ENCODE assay signal across 8 mouse cellular contexts in genomic region chr19:6969291-6969664, GRCm38 (mm10). TPM values are rescaled to one million over a fixed set of nuclear protein-coding genes. Genes with fewer than 3 reads are reported as not detected.
DNase-seq lines count a peak whose midpoint lies in the region; ATAC-seq and TF ChIP-seq lines count a peak whose summit lies in the region.
"Had no signal": no experiment of that assay in that cellular context is flagged by ENCODE, and none has a peak within 500 bp of the region (broad histone marks: within the 10 kb centered on the region; RNA-seq: fewer than 3 reads in every experiment).

No protein-coding gene starts in this region.

- no peak for TF ChIP-seq CTCF in stomach, postnatal 0 days (IDR thresholded peaks at IDR 0.05; ENCODE audit: low read depth)

- no peak overlapping the region for H3K27ac ChIP-seq in neural tube, embryonic 11.5 days (ENCODE audit: low read depth, low read length)
- H3K27ac ChIP-seq in forebrain, embryonic 13.5 days = no peak overlapping the region
- H3K27ac ChIP-seq in limb, embryonic 15.5 days = peak overlapping the region; percentile 44
- peak overlapping the region; percentile 79 for H3K27ac ChIP-seq in stomach, postnatal 0 days (replicated peaks)

- DNase-seq in neural tube, embryonic 11.5 days (ENCODE audit: low spot score) = no peak
- DNase-seq in neural tube, embryonic 10.5 days (ENCODE audit: extremely low spot score, low spot score) = no peak
- DNase-seq in stomach, postnatal 0 days (ENCODE audit: low spot score) = no peak
- DNase-seq in urinary bladder, adult 18-20 months (ENCODE audit: low spot score in 2 of 2) = no peak
- DNase-seq in cerebellum, adult 11 months = no peak
- DNase-seq: layer of hippocampus, postnatal 36 days had no signal

- no peaks in the 10 kb centered on the region; the same call in 1 of the 2 replicates for H3K36me3 ChIP-seq in neural tube, embryonic 11.5 days (ENCODE audit: control insufficient read depth, insufficient read depth, low read length)
- H3K36me3 ChIP-seq in forebrain, embryonic 13.5 days (ENCODE audit: poor library complexity, severe bottlenecking) = no peaks in the 10 kb centered on the region; the same call in 1 of the 2 replicates
- H3K36me3 ChIP-seq in limb, embryonic 15.5 days = peaks cover 24% of the 10 kb centered on the region
- H3K36me3 ChIP-seq in stomach, postnatal 0 days (ENCODE audit: control insufficient read depth, insufficient read depth, low read length) = peaks cover 21% of the 10 kb centered on the region

- H3K4me2 ChIP-seq in neural tube, embryonic 11.5 days (ENCODE audit: low read depth) = peak overlapping the region; percentile 50
- H3K4me2 ChIP-seq in forebrain, embryonic 13.5 days = peak overlapping the region; percentile 60
- H3K4me2 ChIP-seq in limb, embryonic 15.5 days = peak overlapping the region; percentile 73
- H3K4me2 ChIP-seq in stomach, postnatal 0 days (replicated peaks; ENCODE audit: low read depth) = peak overlapping the region; percentile 87

- 0 out of 2 replicates have a peak, but pooled peaks cover 7% of the 10 kb centered on the region for H3K27me3 ChIP-seq in neural tube, embryonic 11.5 days (ENCODE audit: control insufficient read depth, insufficient read depth, low read length)
- peaks cover 45% of the 10 kb centered on the region for H3K27me3 ChIP-seq in forebrain, embryonic 13.5 days
- H3K27me3 ChIP-seq in limb, embryonic 15.5 days = no peaks in the 10 kb centered on the region
- no peaks in the 10 kb centered on the region for H3K27me3 ChIP-seq in stomach, postnatal 0 days (ENCODE audit: control insufficient read depth, insufficient read depth, low read length)

- 2% methylated on average over 19 of the region's 20 CpGs for WGBS in neural tube, embryonic 11.5 days
- WGBS in forebrain, embryonic 13.5 days = 1% methylated on average over 19 of the region's 20 CpGs
- WGBS in limb, embryonic 15.5 days = under 1% methylated on average over 20 of the region's 20 CpGs
- WGBS in stomach, postnatal 0 days = under 1% methylated on average over 20 of the region's 20 CpGs

- H3K4me1 ChIP-seq in neural tube, embryonic 11.5 days (ENCODE audit: control insufficient read depth, insufficient read depth, low read length) = peaks cover 19% of the 10 kb centered on the region
- peaks cover 29% of the 10 kb centered on the region for H3K4me1 ChIP-seq in forebrain, embryonic 13.5 days
- peaks cover 47% of the 10 kb centered on the region for H3K4me1 ChIP-seq in limb, embryonic 15.5 days
- H3K4me1 ChIP-seq in stomach, postnatal 0 days (replicated peaks; ENCODE audit: control insufficient read depth, insufficient read depth) = peaks cover 10% of the 10 kb centered on the region

- no peak for TF ChIP-seq EP300 in stomach, postnatal 0 days (optimal IDR thresholded peaks at IDR 0.05)

- no peak for ATAC-seq in neural tube, embryonic 11.5 days (ENCODE audit: insufficient read depth, low FRiP score, low TSS enrichment)
- ATAC-seq in forebrain, embryonic 13.5 days = no peak; the same call in 1 of the 2 replicates
- no peak for ATAC-seq in limb, embryonic 15.5 days (ENCODE audit: insufficient number of reproducible peaks, low FRiP score, low TSS enrichment, low read depth)
- no peak for ATAC-seq in stomach, postnatal 0 days (ENCODE audit: low FRiP score, low TSS enrichment)

- no peaks in the 10 kb centered on the region for H3K9me3 ChIP-seq in neural tube, embryonic 11.5 days (ENCODE audit: control insufficient read depth, low read length)
- no peaks in the 10 kb centered on the region for H3K9me3 ChIP-seq in forebrain, embryonic 13.5 days (replicated peaks)
- no peaks in the 10 kb centered on the region for H3K9me3 ChIP-seq in limb, embryonic 15.5 days
- no peaks in the 10 kb centered on the region for H3K9me3 ChIP-seq in stomach, postnatal 0 days (ENCODE audit: control insufficient read depth, low read length)

- H3K9ac ChIP-seq in neural tube, embryonic 11.5 days (ENCODE audit: low read length) = peak overlapping the region; percentile 58
- H3K9ac ChIP-seq in forebrain, embryonic 13.5 days = peak overlapping the region; percentile 61
- H3K9ac ChIP-seq in limb, embryonic 15.5 days = peak overlapping the region; percentile 63
- peak overlapping the region; percentile 82 for H3K9ac ChIP-seq in stomach, postnatal 0 days (ENCODE audit: low read length)

- H3K4me3 ChIP-seq in neural tube, embryonic 11.5 days (ENCODE audit: low read depth, low read length) = peak overlapping the region; percentile 45
- H3K4me3 ChIP-seq in forebrain, embryonic 13.5 days = peak overlapping the region; percentile 42
- peak overlapping the region; percentile 67 for H3K4me3 ChIP-seq in limb, embryonic 15.5 days
- H3K4me3 ChIP-seq in stomach, postnatal 0 days (ENCODE audit: low read depth, low read length) = peak overlapping the region; percentile 76

RNA-seq across cellular contexts. Expression of gene Ppp1r14b, which starts 5.5 kb away (rescaled TPM):
- polyA plus RNA-seq in neural tube, embryonic 11.5 days (2014; fragmentation: Nextera tagmentation; extraction: Ambion mirVana) = 290 and 313 TPM in 2 replicates
- 106 and 139 TPM in 2 replicates for polyA plus RNA-seq in forebrain, embryonic 13.5 days (2015; fragmentation: Nextera tagmentation; extraction: Ambion mirVana)
- polyA plus RNA-seq in limb, embryonic 15.5 days (2015; fragmentation: Nextera tagmentation; extraction: Ambion mirVana) = 168 TPM in 2 replicates
- polyA plus RNA-seq in stomach, postnatal 0 days (2015; fragmentation: Nextera tagmentation; extraction: Ambion mirVana) = 143 and 148 TPM in 2 replicates

RNA-seq across cellular contexts. Expression of gene Plcb3, which starts 7.0 kb away (rescaled TPM):
- polyA plus RNA-seq in neural tube, embryonic 11.5 days (2014; fragmentation: Nextera tagmentation; extraction: Ambion mirVana) = 22.7 and 25.0 TPM in 2 replicates
- 11.0 TPM in 2 replicates for polyA plus RNA-seq in forebrain, embryonic 13.5 days (2015; fragmentation: Nextera tagmentation; extraction: Ambion mirVana)
- 48.4 and 50.5 TPM in 2 replicates for polyA plus RNA-seq in limb, embryonic 15.5 days (2015; fragmentation: Nextera tagmentation; extraction: Ambion mirVana)
- 30.0 and 33.2 TPM in 2 replicates for polyA plus RNA-seq in stomach, postnatal 0 days (2015; fragmentation: Nextera tagmentation; extraction: Ambion mirVana)

RNA-seq across cellular contexts. Expression of gene Fkbp2, which starts 11.0 kb away (rescaled TPM):
- polyA plus RNA-seq in neural tube, embryonic 11.5 days (2014; fragmentation: Nextera tagmentation; extraction: Ambion mirVana) = 80.1 and 86.5 TPM in 2 replicates
- polyA plus RNA-seq in forebrain, embryonic 13.5 days (2015; fragmentation: Nextera tagmentation; extraction: Ambion mirVana) = 86.9 and 97.9 TPM in 2 replicates
- 117 and 124 TPM in 2 replicates for polyA plus RNA-seq in limb, embryonic 15.5 days (2015; fragmentation: Nextera tagmentation; extraction: Ambion mirVana)
- 130 and 134 TPM in 2 replicates for polyA plus RNA-seq in stomach, postnatal 0 days (2015; fragmentation: Nextera tagmentation; extraction: Ambion mirVana)

RNA-seq across cellular contexts. Expression of gene Vegfb, which starts 18.2 kb away (rescaled TPM):
- 27.8 and 29.4 TPM in 2 replicates for polyA plus RNA-seq in neural tube, embryonic 11.5 days (2014; fragmentation: Nextera tagmentation; extraction: Ambion mirVana)
- polyA plus RNA-seq in forebrain, embryonic 13.5 days (2015; fragmentation: Nextera tagmentation; extraction: Ambion mirVana) = 33.4 and 34.6 TPM in 2 replicates
- polyA plus RNA-seq in limb, embryonic 15.5 days (2015; fragmentation: Nextera tagmentation; extraction: Ambion mirVana) = 39.9 and 46.3 TPM in 2 replicates
- polyA plus RNA-seq in stomach, postnatal 0 days (2015; fragmentation: Nextera tagmentation; extraction: Ambion mirVana) = 26.2 and 28.0 TPM in 2 replicates

RNA-seq across cellular contexts. Expression of gene Dnajc4, which starts 23.1 kb away (rescaled TPM):
- 16.2 and 17.3 TPM in 2 replicates for polyA plus RNA-seq in neural tube, embryonic 11.5 days (2014; fragmentation: Nextera tagmentation; extraction: Ambion mirVana)
- 19.1 and 19.8 TPM in 2 replicates for polyA plus RNA-seq in forebrain, embryonic 13.5 days (2015; fragmentation: Nextera tagmentation; extraction: Ambion mirVana)
- polyA plus RNA-seq in limb, embryonic 15.5 days (2015; fragmentation: Nextera tagmentation; extraction: Ambion mirVana) = 23.8 and 30.6 TPM in 2 replicates
- polyA plus RNA-seq in stomach, postnatal 0 days (2015; fragmentation: Nextera tagmentation; extraction: Ambion mirVana) = 33.0 and 37.2 TPM in 2 replicates

Comparison
In these comparisons a context has a peak if more than half of its experiments do, and no peak if none do; other contexts are left out.
1. H3K27ac ChIP-seq: peak in limb, embryonic 15.5 days (single experiment) and stomach, postnatal 0 days (single experiment); none in neural tube, embryonic 11.5 days (single experiment) and forebrain, embryonic 13.5 days (single experiment).
2. Peak in every context shown above with its lines, with median percentiles within 50 percentile points of each other: H3K4me2 ChIP-seq, H3K4me3 ChIP-seq and H3K9ac ChIP-seq.